Mouse (Mus musculus): ENCODE measurements around the gene Hist2h2aa1. TPM values are rescaled to one million over a fixed set of nuclear protein-coding genes. Genes with fewer than 3 reads are reported as not detected.

Hist2h2aa1 gene
- total and polyA plus RNA-seq, 2 experiments from 2014 or later = 25.0 to 1,894 TPM

- Histone ChIP-seq H3K27me3 (ENCODE audit: insufficient read depth, low read length) (no peaks in the 10 kb centered on the region), H3K9ac (replicated peaks; ENCODE audit: low read length) (peak within 1 kb of the TSS; percentile 58), H3K36me3 (ENCODE audit: insufficient read depth, low read length) (no peaks in the 10 kb centered on the region), H3K27ac (peak within 1 kb of the TSS; percentile 89), H3K4me1 (ENCODE audit: insufficient read depth, low read length) (peaks cover 4% of the 10 kb centered on the region; the same call in 1 of the 2 replicates), H3K4me2 (ENCODE audit: low read depth, low read length) (peak within 1 kb of the TSS; percentile 70), H3K4me3 (ENCODE audit: low read length) (peak within 1 kb of the TSS; percentile 45), H3K9me3 (ENCODE audit: low read length) (no peaks in the 10 kb centered on the region)
- DNase-seq (ENCODE audit: low spot score) (peak; percentile 98), ATAC-seq (peak; percentile 98)
- no peak for TF ChIP-seq CTCF (IDR thresholded peaks at IDR 0.05; ENCODE audit: low read depth)
- under 1% methylated on average over 45 of the region's 45 CpGs for WGBS
These were observed 24.5 kb downstream of the Hist2h2aa1 start, which contains the start of gene Hist2h2bb for GRCm38 (mm10) chr3:96269511-96270474. Gene Hist2h2bb, plus strand, starts transcription at chr3:96269752.

GRCm38 (mm10) chr3:96273591-96274465, 28.5 kb downstream of the Hist2h2aa1 start:
- WGBS = 90% methylated on average over 17 of the region's 17 CpGs
- no peak overlapping the region for H3K4me3 ChIP-seq (ENCODE audit: low read length)
- H3K4me2 ChIP-seq (ENCODE audit: low read depth, low read length) = no peak overlapping the region
- no peaks in the 10 kb centered on the region for H3K36me3 ChIP-seq (ENCODE audit: insufficient read depth, low read length)
- H3K9me3 ChIP-seq (ENCODE audit: low read length) = no peaks in the 10 kb centered on the region
- no peak overlapping the region for H3K9ac ChIP-seq (replicated peaks; ENCODE audit: low read length)
- peaks cover 4% of the 10 kb centered on the region; the same call in 1 of the 2 replicates for H3K4me1 ChIP-seq (ENCODE audit: insufficient read depth, low read length)
- no peak for DNase-seq (ENCODE audit: low spot score)
- no peaks in the 10 kb centered on the region for H3K27me3 ChIP-seq (ENCODE audit: insufficient read depth, low read length)
- ATAC-seq = no peak
- TF ChIP-seq CTCF (IDR thresholded peaks at IDR 0.05; ENCODE audit: low read depth) = no peak
- no peak overlapping the region for H3K27ac ChIP-seq

- 16% methylated on average over 8 of the region's 8 CpGs for WGBS
- Histone ChIP-seq H3K27ac (peak overlapping the region; percentile 83; the same call in 1 of the 2 replicates), H3K36me3 (ENCODE audit: insufficient read depth, low read length) (no peaks in the 10 kb centered on the region), H3K4me1 (ENCODE audit: insufficient read depth, low read length) (peaks cover 4% of the 10 kb centered on the region; the same call in 1 of the 2 replicates), H3K4me3 (ENCODE audit: low read length) (peak overlapping the region; percentile 42), H3K9ac (replicated peaks; ENCODE audit: low read length) (peak overlapping the region; percentile 51), H3K9me3 (ENCODE audit: low read length) (no peaks in the 10 kb centered on the region), H3K4me2 (ENCODE audit: low read depth, low read length) (peak overlapping the region; percentile 80), H3K27me3 (ENCODE audit: insufficient read depth, low read length) (no peaks in the 10 kb centered on the region)
- ATAC-seq = no peak; the same call in 1 of the 2 replicates
- TF ChIP-seq CTCF (IDR thresholded peaks at IDR 0.05; ENCODE audit: low read depth) = no peak
- peak; percentile 50 for DNase-seq (ENCODE audit: low spot score)
These were observed 32.1 kb downstream of the Hist2h2aa1 start for GRCm38 (mm10) chr3:96277428-96277799.

- H3K4me1 ChIP-seq (ENCODE audit: insufficient read depth, low read length) = peaks cover 4% of the 10 kb centered on the region; the same call in 1 of the 2 replicates
- peak; percentile 86 for TF ChIP-seq CTCF (IDR thresholded peaks at IDR 0.05; ENCODE audit: low read depth)
- DNase-seq (ENCODE audit: low spot score) = peak; percentile 97
- H3K36me3 ChIP-seq (ENCODE audit: insufficient read depth, low read length) = no peaks in the 10 kb centered on the region
- H3K9me3 ChIP-seq (ENCODE audit: low read length) = no peaks in the 10 kb centered on the region
- ATAC-seq = peak; percentile 98
- under 1% methylated on average over 49 of the region's 49 CpGs for WGBS
- peak overlapping the region; percentile 80 for H3K4me2 ChIP-seq (ENCODE audit: low read depth, low read length)
- H3K4me3 ChIP-seq (ENCODE audit: low read length) = peak overlapping the region; percentile 42
- H3K27me3 ChIP-seq (ENCODE audit: insufficient read depth, low read length) = no peaks in the 10 kb centered on the region
- H3K27ac ChIP-seq = peak overlapping the region; percentile 83
- peak overlapping the region; percentile 51 for H3K9ac ChIP-seq (replicated peaks; ENCODE audit: low read length)
These were observed 32.7 kb downstream of the Hist2h2aa1 start for GRCm38 (mm10) chr3:96277800-96278624.

GRCm38 (mm10) chr3:96280660-96281059, 35.4 kb downstream of the Hist2h2aa1 start:
- 53% methylated on average over 6 of the region's 6 CpGs for WGBS
- H3K4me2 ChIP-seq (ENCODE audit: low read depth, low read length) = no peak overlapping the region
- H3K9ac ChIP-seq (replicated peaks; ENCODE audit: low read length) = no peak overlapping the region
- H3K4me1 ChIP-seq (ENCODE audit: insufficient read depth, low read length) = peaks cover 4% of the 10 kb centered on the region; the same call in 1 of the 2 replicates
- no peak for TF ChIP-seq CTCF (IDR thresholded peaks at IDR 0.05; ENCODE audit: low read depth)
- H3K9me3 ChIP-seq (ENCODE audit: low read length) = no peaks in the 10 kb centered on the region
- no peak for DNase-seq (ENCODE audit: low spot score)
- H3K27me3 ChIP-seq (ENCODE audit: insufficient read depth, low read length) = 0 out of 2 replicates have a peak, but pooled peaks cover 2% of the 10 kb centered on the region
- no peaks in the 10 kb centered on the region for H3K36me3 ChIP-seq (ENCODE audit: insufficient read depth, low read length)
- no peak overlapping the region for H3K4me3 ChIP-seq (ENCODE audit: low read length)
- H3K27ac ChIP-seq = no peak overlapping the region
- ATAC-seq = no peak

Measured in hindbrain, postnatal 0 days (tissue).